Mouse (Mus musculus): ENCODE results near the gene Agap2. TPM values are rescaled to one million over a fixed set of nuclear protein-coding genes. Genes with fewer than 3 reads are reported as not detected.

Agap2 gene
- polyA plus RNA-seq, 2 experiments: 0.57 to 3.0 TPM

- no peak for ATAC-seq (ENCODE audit: insufficient read depth)
- no peak overlapping the region for H3K4me2 ChIP-seq (ENCODE audit: low read depth)
- TF ChIP-seq CTCF (IDR thresholded peaks at IDR 0.05; ENCODE audit: low read depth): no peak
- no peak for TF ChIP-seq EP300 (IDR thresholded peaks at IDR 0.05; ENCODE audit: low read depth)
- H3K4me1 ChIP-seq (replicated peaks; ENCODE audit: control insufficient read depth in 2 of 2, insufficient read depth in 2 of 2, low read length in 1 of 2): peaks cover 8 to 30% of the 10 kb centered on the region in 2 experiments; a peak in 3 of 4 replicates
- 84% methylated on average over 14 of the region's 14 CpGs for whole genome bisulfite sequencing (ENCODE audit: insufficient replicate concordance)
- DNase-seq (ENCODE audit: low read depth in 3 of 3, low spot score in 3 of 3): no peak
- no peaks in the 10 kb centered on the region for H3K9me3 ChIP-seq (ENCODE audit: control insufficient read depth, low read length)
- H3K9ac ChIP-seq (replicated peaks): no peak overlapping the region
- H3K27ac ChIP-seq: no peak overlapping the region
- peaks cover 31% of the 10 kb centered on the region for H3K36me3 ChIP-seq (replicated peaks; ENCODE audit: control insufficient read depth, insufficient read depth, low read depth)
- no peak overlapping the region for H3K4me3 ChIP-seq (ENCODE audit: insufficient read depth in 1 of 2, low read depth in 2 of 2, low read length in 2 of 2)
- peaks cover 11% of the 10 kb centered on the region for H3K27me3 ChIP-seq (ENCODE audit: control insufficient read depth, insufficient read depth, low read length)
Measured at GRCm38 (mm10) chr10:127066519-127067018, 8.5 kb upstream of the Agap2 start.

- TF ChIP-seq EP300 (IDR thresholded peaks at IDR 0.05; ENCODE audit: low read depth): no peak
- TF ChIP-seq CTCF (IDR thresholded peaks at IDR 0.05; ENCODE audit: low read depth): no peak
- no peak for DNase-seq (ENCODE audit: low read depth in 3 of 3, low spot score in 3 of 3)
- H3K9me3 ChIP-seq (ENCODE audit: control insufficient read depth, low read length): no peaks in the 10 kb centered on the region
- 44% methylated on average over 9 of the region's 9 CpGs for WGBS (ENCODE audit: insufficient replicate concordance)
- ATAC-seq (ENCODE audit: insufficient read depth): no peak
- H3K9ac ChIP-seq (replicated peaks): peak overlapping the region; percentile 35; the same call in 1 of the 2 replicates
- H3K27ac ChIP-seq: peak overlapping the region; percentile 44
- H3K27me3 ChIP-seq (ENCODE audit: control insufficient read depth, insufficient read depth, low read length): no peaks in the 10 kb centered on the region
- H3K36me3 ChIP-seq (replicated peaks; ENCODE audit: control insufficient read depth, insufficient read depth, low read depth): peaks cover 31% of the 10 kb centered on the region
- H3K4me2 ChIP-seq (ENCODE audit: low read depth): peak overlapping the region; percentile 75
- H3K4me3 ChIP-seq (ENCODE audit: insufficient read depth in 1 of 2, low read depth in 2 of 2, low read length in 2 of 2): peak overlapping the region in 1 of 2 experiments; percentile 59; a peak in 2 of 4 replicates
- peaks cover 4 to 27% of the 10 kb centered on the region in 2 experiments; a peak in 3 of 4 replicates for H3K4me1 ChIP-seq (replicated peaks; ENCODE audit: control insufficient read depth in 2 of 2, insufficient read depth in 2 of 2, low read length in 1 of 2)
Measured at GRCm38 (mm10) chr10:127068360-127069038, 6.6 kb upstream of the Agap2 start.

GRCm38 (mm10) chr10:127069281-127070189 lies 5.5 kb upstream of the Agap2 start:
- Histone ChIP-seq H3K4me3 (ENCODE audit: insufficient read depth in 1 of 2, low read depth in 2 of 2, low read length in 2 of 2) (peak overlapping the region; percentile 59 to 99), H3K9ac (replicated peaks) (peak overlapping the region; percentile 35), H3K9me3 (ENCODE audit: control insufficient read depth, low read length) (no peaks in the 10 kb centered on the region), H3K27me3 (ENCODE audit: control insufficient read depth, insufficient read depth, low read length) (no peaks in the 10 kb centered on the region), H3K4me1 (replicated peaks; ENCODE audit: control insufficient read depth in 2 of 2, insufficient read depth in 2 of 2, low read length in 1 of 2) (peaks cover 4 to 26% of the 10 kb centered on the region in 2 experiments; a peak in 3 of 4 replicates), H3K27ac (peak overlapping the region; percentile 36; the same call in 1 of the 2 replicates), H3K4me2 (ENCODE audit: low read depth) (peak overlapping the region; percentile 75), H3K36me3 (replicated peaks; ENCODE audit: control insufficient read depth, insufficient read depth, low read depth) (peaks cover 31% of the 10 kb centered on the region)
- ATAC-seq (ENCODE audit: insufficient read depth) (peak; percentile 5; the same call in 1 of the 2 replicates), DNase-seq (ENCODE audit: low read depth in 3 of 3, low spot score in 3 of 3) (no peak)
- no peak for TF ChIP-seq CTCF (IDR thresholded peaks at IDR 0.05; ENCODE audit: low read depth)
- TF ChIP-seq EP300 (IDR thresholded peaks at IDR 0.05; ENCODE audit: low read depth): no peak
- 7% methylated on average over 30 of the region's 30 CpGs for WGBS (ENCODE audit: insufficient replicate concordance)

- DNase-seq (ENCODE audit: low read depth in 3 of 3, low spot score in 3 of 3) (peak; percentile 92 to 93 (median 93)), ATAC-seq (ENCODE audit: insufficient read depth) (peak; percentile 84)
- H3K4me1 ChIP-seq (replicated peaks; ENCODE audit: control insufficient read depth in 2 of 2, insufficient read depth in 2 of 2, low read length in 1 of 2): peaks cover 0 to 21% of the 10 kb centered on the region in 2 experiments; a peak in 3 of 4 replicates
- H3K4me3 ChIP-seq (ENCODE audit: insufficient read depth in 1 of 2, low read depth in 2 of 2, low read length in 2 of 2): peak within 1 kb of the TSS; percentile 59 to 99
- peak within 1 kb of the TSS; percentile 75 for H3K4me2 ChIP-seq (ENCODE audit: low read depth)
- whole genome bisulfite sequencing (ENCODE audit: insufficient replicate concordance): 1% methylated on average over 36 of the region's 36 CpGs
- H3K9me3 ChIP-seq (ENCODE audit: control insufficient read depth, low read length): no peaks in the 10 kb centered on the region
- peak within 1 kb of the TSS; percentile 36; the same call in 1 of the 2 replicates for H3K27ac ChIP-seq
- H3K9ac ChIP-seq (replicated peaks): peak within 1 kb of the TSS; percentile 46
- TF ChIP-seq CTCF (IDR thresholded peaks at IDR 0.05; ENCODE audit: low read depth) (no peak), EP300 (IDR thresholded peaks at IDR 0.05; ENCODE audit: low read depth) (no peak)
- no peaks in the 10 kb centered on the region for H3K27me3 ChIP-seq (ENCODE audit: control insufficient read depth, insufficient read depth, low read length)
- H3K36me3 ChIP-seq (replicated peaks; ENCODE audit: control insufficient read depth, insufficient read depth, low read depth): peaks cover 23% of the 10 kb centered on the region
Measured at GRCm38 (mm10) chr10:127070190-127071121, 4.6 kb upstream of the Agap2 start, which contains the start of gene Tspan31. TSS of gene Tspan31 (minus strand) at chr10:127070264.
